Mouse (Mus musculus) heart, postnatal 14 days (tissue): ENCODE measurements around the gene Unc93b1. TPM values are rescaled to one million over a fixed set of nuclear protein-coding genes. Genes with fewer than 3 reads are reported as not detected.
"Not testable (repeated sequence)": the region's sequence is repeated elsewhere in the genome, so short reads cannot be mapped to it uniquely, and the experiment has no call there.

Experiments
- DNase-seq, 2 experiments: peaks; one replicate each; pipeline ENCODE4 v3.0.0; 2021 to 2022
- intact Hi-C: fragments of 180-260 bp; cut with DNase I; formaldehyde crosslinking; loops from one replicate; pipeline ENCODE4 v1.15.1; 2025
- total RNA-seq, 2 experiments: library from RNA; stranded (reverse); gene quantifications; 2 replicates each; pipeline ENCODE4 v1.2.3; 2021

Gene Unc93b1
- total RNA-seq, 2 experiments from 2014 or later = 21.7 to 21.9 TPM

GRCm38 (mm10) chr19:3942986-3943735 lies 8.2 kb downstream of the Unc93b1 start:
- intact Hi-C loops = no loop called here
- no peak for DNase-seq

DNA sequence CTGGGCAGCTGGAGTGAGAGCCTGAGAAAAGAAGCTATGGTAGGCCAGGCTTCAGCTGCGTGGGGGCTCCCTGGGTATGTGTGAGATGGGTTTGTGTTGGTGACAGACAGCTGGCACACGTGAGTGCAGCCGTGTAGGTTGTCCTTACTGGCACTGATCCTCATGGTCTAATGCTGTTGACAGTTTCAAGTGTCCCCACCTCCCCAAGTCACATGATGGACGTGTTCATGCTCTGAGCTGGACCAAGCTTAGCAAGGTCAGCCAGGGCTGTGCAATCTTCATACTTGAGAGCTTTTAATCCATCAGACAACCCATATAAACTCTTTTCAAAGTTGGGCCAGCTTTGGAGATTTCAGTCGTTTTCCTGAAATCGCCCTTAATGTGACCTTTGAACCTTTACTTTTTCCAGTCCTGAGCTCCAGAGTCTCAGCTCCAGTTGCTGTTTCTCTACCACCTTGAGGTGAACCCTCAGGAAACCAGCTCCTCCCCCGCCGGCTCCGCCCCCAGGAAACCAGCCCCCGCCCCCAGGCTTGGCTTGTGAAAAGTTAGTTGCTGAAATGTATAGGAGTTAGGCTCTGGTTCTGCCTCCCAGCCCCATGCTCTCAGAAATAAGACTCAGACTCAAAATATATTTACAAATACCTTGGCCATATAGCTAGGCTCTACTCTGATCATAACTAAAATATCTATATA lies 11.0 kb downstream of the Unc93b1 start:
- intact Hi-C loops = loop anchor here (2.0 kb wide), 2 partner anchors 35 to 67 kb away; partner anchors contain the start of gene Ndufv1
- no peak for DNase-seq

GRCm38 (mm10) chr19:3946715-3947114 lies 11.7 kb downstream of the Unc93b1 start:
- intact Hi-C loops = loop anchor here (2.0 kb wide), 2 partner anchors 34 to 66 kb away; partner anchors contain the start of gene Ndufv1

DNA sequence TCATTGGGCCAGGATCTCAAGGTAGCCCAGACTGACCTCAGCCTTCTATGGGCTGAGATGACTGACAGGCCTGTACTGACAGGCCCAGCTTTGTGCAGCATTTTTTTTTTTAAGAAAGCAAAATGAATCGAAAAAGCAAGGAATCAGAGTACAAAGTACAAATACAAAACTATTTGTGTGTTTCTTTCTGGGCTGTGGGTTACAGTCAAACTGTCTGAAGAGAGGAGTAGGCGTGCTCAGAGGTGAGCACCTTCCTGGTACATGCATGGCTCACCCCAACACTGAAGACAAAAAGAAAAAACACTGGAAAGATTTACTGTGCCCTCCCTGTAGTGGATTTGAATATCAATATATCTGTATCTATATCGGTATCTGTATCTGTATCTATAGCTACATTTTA lies 12.8 kb downstream of the Unc93b1 start:
- intact Hi-C loops = loop anchor here (2.0 kb wide), 2 partner anchors 33 to 65 kb away; partner anchors contain the start of gene Ndufv1
- DNase-seq = no peak

More at GRCm38 (mm10) chr19:3946715-3947114, 11.7 kb downstream of the Unc93b1 start:
- DNase-seq = peak; percentile 73 to 84

DNA sequence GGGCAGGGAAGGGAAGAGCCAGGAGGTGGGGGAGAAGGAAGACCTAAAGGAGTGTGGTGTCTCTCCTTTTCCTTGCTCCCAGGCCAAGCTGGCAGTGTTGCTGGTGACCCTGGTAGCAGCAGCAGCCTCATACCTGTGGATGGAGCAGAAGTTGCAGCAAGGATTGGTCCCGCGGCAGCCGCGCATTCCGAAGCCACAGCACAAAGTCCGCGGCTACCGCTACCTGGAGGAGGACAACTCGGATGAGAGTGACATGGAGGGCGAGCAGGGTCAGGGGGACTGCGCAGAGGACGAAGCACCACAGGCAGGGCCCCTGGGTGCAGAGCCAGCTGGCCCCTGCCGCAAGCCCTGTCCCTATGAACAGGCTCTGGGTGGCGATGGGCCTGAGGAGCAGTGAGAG lies 13.6 kb downstream of the Unc93b1 start:
- no peak for DNase-seq
- intact Hi-C loops = no loop called here

GRCm38 (mm10) chr19:3950331-3950730 lies 15.3 kb downstream of the Unc93b1 start:
- no peak for DNase-seq
- intact Hi-C loops = loop anchor here (2.0 kb wide), 1 partner anchor 22 kb away; the partner anchor contains the start of gene Aldh3b2

GRCm38 (mm10) chr19:3951461-3951860 lies 16.5 kb downstream of the Unc93b1 start:
- DNase-seq = no peak
- intact Hi-C loops = loop anchor here (2.0 kb wide), 1 partner anchor 21 kb away; the partner anchor contains the start of gene Aldh3b2

GRCm38 (mm10) chr19:3952099-3952498 lies 17.1 kb downstream of the Unc93b1 start:
- intact Hi-C loops = no loop called here
- no peak for DNase-seq

- no peak for DNase-seq
- intact Hi-C loops = no loop called here
Observed at GRCm38 (mm10) chr19:3955033-3955432, 20.0 kb downstream of the Unc93b1 start.

- DNase-seq = no peak
- intact Hi-C loops = no loop called here
Observed at GRCm38 (mm10) chr19:3955804-3956203, 20.8 kb downstream of the Unc93b1 start.

- intact Hi-C loops, DNase-seq: not testable (repeated sequence)
Observed at GRCm38 (mm10) chr19:3957296-3958036, 22.5 kb downstream of the Unc93b1 start.

DNA sequence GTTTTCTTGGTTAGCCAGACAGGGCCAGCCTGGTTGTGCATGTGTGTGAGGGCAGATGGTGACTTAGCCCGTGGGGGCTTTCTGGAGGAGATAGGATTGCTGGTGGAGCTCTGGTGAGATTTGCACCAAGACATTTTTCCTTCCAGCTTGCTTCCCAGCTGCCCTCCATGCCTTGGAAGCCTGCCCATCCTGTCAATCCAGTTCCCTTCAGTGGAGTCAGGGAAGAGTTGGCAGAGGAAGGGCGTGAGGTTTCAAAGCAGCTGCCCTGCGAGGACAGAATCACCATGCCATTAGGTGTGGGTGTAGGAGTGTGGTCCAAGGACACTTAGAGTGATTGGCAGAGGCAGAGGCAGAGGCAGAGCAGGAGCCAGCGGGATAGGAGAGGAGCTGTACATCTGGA lies 23.5 kb downstream of the Unc93b1 start, which contains the start of gene Aldh3b3:
Gene Aldh3b3, plus strand, starts transcription at position 176 of the 400 bp plus-strand sequence.
- DNase-seq = no peak

GRCm38 (mm10) chr19:3959030-3959429 lies 24.0 kb downstream of the Unc93b1 start:
- intact Hi-C loops = no loop called here
- DNase-seq = no peak

More for the DNA sequence above, 23.5 kb downstream of the Unc93b1 start, which contains the start of gene Aldh3b3:
- intact Hi-C loops = no loop called here

GRCm38 (mm10) chr19:3960211-3960610 lies 25.2 kb downstream of the Unc93b1 start:
- intact Hi-C loops = no loop called here
- DNase-seq = no peak

DNA sequence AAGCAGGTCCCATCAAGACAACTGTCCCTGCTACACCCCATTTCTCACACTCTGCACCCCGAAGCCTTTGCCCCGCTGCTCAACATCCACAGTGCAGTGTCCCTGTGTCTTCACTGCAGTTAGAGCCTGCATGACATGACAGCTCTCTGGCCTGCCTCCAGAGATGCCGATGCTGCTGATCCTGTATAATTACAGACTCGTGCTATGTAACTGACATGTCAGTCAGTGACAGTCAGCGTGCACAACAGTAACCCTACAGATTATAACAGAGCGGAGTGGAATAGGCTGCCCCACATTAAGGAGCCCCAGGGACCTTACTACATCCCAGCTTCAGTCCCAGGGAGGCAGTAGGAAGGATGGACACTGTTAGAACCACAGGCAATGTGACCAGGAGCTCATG lies 26.8 kb downstream of the Unc93b1 start:
- DNase-seq, intact Hi-C loops: not testable (repeated sequence)

DNA sequence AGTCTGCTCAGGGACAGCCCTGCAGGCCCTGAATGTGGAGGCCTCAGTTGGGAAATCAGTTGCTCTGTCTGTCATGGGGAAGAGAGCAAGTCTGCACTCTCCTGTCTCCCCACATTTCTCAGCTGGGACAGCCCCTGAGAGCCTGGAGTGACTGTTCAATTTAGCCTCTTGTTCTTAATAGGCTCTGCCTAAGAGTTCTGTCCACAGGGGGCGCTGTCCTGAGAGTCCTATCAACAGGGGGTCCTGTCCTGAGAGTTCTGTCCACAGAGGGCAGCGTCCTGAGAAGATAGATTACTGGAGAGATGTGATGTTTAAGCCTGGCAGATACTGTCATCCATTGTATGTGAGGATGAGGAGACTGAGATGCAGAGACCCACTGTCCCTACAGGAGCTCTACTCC lies 27.5 kb downstream of the Unc93b1 start:
- DNase-seq = peak in 1 of 2 experiments; percentile 59
- intact Hi-C loops = no loop called here

GRCm38 (mm10) chr19:3964030-3964429 lies 29.0 kb downstream of the Unc93b1 start:
- DNase-seq = no peak
- intact Hi-C loops = no loop called here

- no peak for DNase-seq
- intact Hi-C loops = no loop called here
Observed at GRCm38 (mm10) chr19:3966330-3967075, 31.5 kb downstream of the Unc93b1 start.

- intact Hi-C loops = no loop called here
Observed at GRCm38 (mm10) chr19:3967258-3967657, 32.3 kb downstream of the Unc93b1 start.

GRCm38 (mm10) chr19:3972229-3972628 lies 37.2 kb downstream of the Unc93b1 start, which contains the start of gene Aldh3b2:
Aldh3b2 (plus strand) TSS chr19:3972328.
- intact Hi-C loops = loop anchor here (2.0 kb wide), 1 partner anchor 21 kb away; no protein-coding TSS in a partner anchor
- no peak for DNase-seq

More at GRCm38 (mm10) chr19:3967258-3967657, 32.3 kb downstream of the Unc93b1 start:
- no peak for DNase-seq
